Comparison of ENCODE assay signal across 8 mouse cellular contexts in the genomic region with DNA sequence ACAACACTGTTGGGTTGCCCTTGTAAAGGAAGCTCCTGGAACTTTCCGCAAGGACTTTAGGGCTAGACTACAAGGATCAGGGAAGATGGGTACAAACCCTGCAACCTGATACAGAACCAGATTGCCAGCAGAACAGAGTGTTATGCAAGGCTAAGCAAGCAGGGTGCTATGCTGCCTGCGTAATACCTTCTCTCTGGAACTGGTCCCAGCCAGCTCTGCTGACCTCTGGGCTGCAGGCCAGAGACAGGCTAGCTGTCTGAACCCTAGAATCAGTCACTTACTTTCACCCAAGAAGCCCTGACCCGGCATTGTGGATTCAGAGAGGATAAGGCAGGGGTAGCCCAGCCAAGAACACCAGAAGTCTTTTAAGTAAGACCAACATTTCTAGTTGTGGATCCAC. TPM values are rescaled to one million over a fixed set of nuclear protein-coding genes. Genes with fewer than 3 reads are reported as not detected.
A peak's percentile ranks its signal among the peaks of the same experiment; 100 is the strongest.
DNase-seq lines count a peak whose midpoint lies in the region; ATAC-seq lines count a peak whose summit lies in the region.
"Had no signal": no experiment of that assay in that cellular context is flagged by ENCODE, and none has a peak within 500 bp of the region (broad histone marks: within the 10 kb centered on the region; RNA-seq: fewer than 3 reads in every experiment).

No protein-coding gene starts in this region.

- H3K27ac ChIP-seq in brown adipose tissue, adult 24 weeks (replicated peaks; ENCODE audit: low read depth, low read length) = peak overlapping the region; percentile 12; the same call in 1 of the 2 replicates
- H3K27ac ChIP-seq in hindbrain, embryonic 16.5 days (ENCODE audit: low read depth, low read length) = no peak overlapping the region
- no peak overlapping the region for H3K27ac ChIP-seq in midbrain, embryonic 14.5 days (replicated peaks; ENCODE audit: low read depth, low read length)

- no peak overlapping the region for H3K4me2 ChIP-seq in hindbrain, embryonic 16.5 days (ENCODE audit: low read length)
- H3K4me2 ChIP-seq in midbrain, embryonic 14.5 days (ENCODE audit: low read length) = no peak overlapping the region

- H3K36me3 ChIP-seq in hindbrain, embryonic 16.5 days (ENCODE audit: control insufficient read depth, insufficient read depth, low read length) = peaks cover 45% of the 10 kb centered on the region
- H3K36me3 ChIP-seq in midbrain, embryonic 14.5 days (ENCODE audit: control insufficient read depth, insufficient read depth, low read length) = peaks cover 72% of the 10 kb centered on the region

- no peaks in the 10 kb centered on the region for H3K27me3 ChIP-seq in hindbrain, embryonic 16.5 days (replicated peaks; ENCODE audit: control insufficient read depth, insufficient read depth, low read length)
- no peaks in the 10 kb centered on the region for H3K27me3 ChIP-seq in midbrain, embryonic 14.5 days (ENCODE audit: control insufficient read depth, insufficient read depth, low read length)

- H3K9ac ChIP-seq in hindbrain, embryonic 16.5 days (ENCODE audit: low read depth, low read length) = no peak overlapping the region
- H3K9ac ChIP-seq in midbrain, embryonic 14.5 days (replicated peaks; ENCODE audit: low read length) = no peak overlapping the region

- intact Hi-C loops in heart, postnatal 36 days (cut with DNase I) = no loop called here

- no peak for ATAC-seq in hindbrain, embryonic 16.5 days
- ATAC-seq in midbrain, embryonic 14.5 days (ENCODE audit: low FRiP score, low TSS enrichment) = no peak
- ATAC-seq: activated CD4-positive, CD25-positive, alpha-beta regulatory T cell, adult 4 months had no signal

- no peaks in the 10 kb centered on the region for H3K9me3 ChIP-seq in hindbrain, embryonic 16.5 days (ENCODE audit: control insufficient read depth, low read length)
- no peaks in the 10 kb centered on the region for H3K9me3 ChIP-seq in midbrain, embryonic 14.5 days (ENCODE audit: control insufficient read depth, low read length)

- peaks cover 15% of the 10 kb centered on the region for H3K4me1 ChIP-seq in brown adipose tissue, adult 24 weeks (ENCODE audit: control insufficient read depth, insufficient read depth, insufficient read length, low read length)
- peaks cover 16% of the 10 kb centered on the region for H3K4me1 ChIP-seq in hindbrain, embryonic 16.5 days (ENCODE audit: control insufficient read depth, insufficient read depth, low read depth, low read length)
- H3K4me1 ChIP-seq in midbrain, embryonic 14.5 days (ENCODE audit: control insufficient read depth, insufficient read depth, low read length) = peaks cover 16% of the 10 kb centered on the region

- no peak overlapping the region for H3K4me3 ChIP-seq in brown adipose tissue, adult 24 weeks (ENCODE audit: insufficient read depth, low read depth, low read length)
- H3K4me3 ChIP-seq in hindbrain, embryonic 16.5 days (ENCODE audit: low read length) = no peak overlapping the region
- no peak overlapping the region for H3K4me3 ChIP-seq in midbrain, embryonic 14.5 days (replicated peaks; ENCODE audit: low read depth, low read length)

- WGBS in hindbrain, embryonic 16.5 days = 88% methylated on average over 3 of the region's 3 CpGs
- WGBS in midbrain, embryonic 14.5 days = 95% methylated on average over 3 of the region's 3 CpGs

- peak; percentile 59 to 60 for DNase-seq in adrenal gland, adult 18-20 months (ENCODE audit: low spot score in 2 of 2)
- peak; percentile 71 to 72 for DNase-seq in heart, postnatal 36 days
- DNase-seq in lung, adult 18-20 months = peak; percentile 87 to 91
- no peak for DNase-seq in urinary bladder, postnatal 10 days (ENCODE audit: low spot score)
- DNase-seq in midbrain, embryonic 14.5 days = no peak

RNA-seq across cellular contexts. Expression of a gene that starts 23.7 kb away (rescaled TPM):
- 10 to 100 TPM; 56.9 to 66.5 TPM for total RNA-seq in adrenal gland, adult 18-20 months (2021)
- 87.7 and 101 TPM in 2 replicates for polyA plus RNA-seq in brown adipose tissue, adult 24 weeks (2012; ENCODE audit: insufficient read depth, insufficient read length, missing spikeins)
- 10 to 100 TPM; 69.9 to 70.6 TPM for total RNA-seq in heart, postnatal 36 days (2021)
- polyA plus RNA-seq in hindbrain, embryonic 16.5 days (2015; fragmentation: Nextera tagmentation; extraction: Ambion mirVana) = 56.4 and 59.8 TPM in 2 replicates
- polyA plus RNA-seq in midbrain, embryonic 14.5 days (2014; fragmentation: Nextera tagmentation; extraction: Ambion mirVana) = 46.2 and 64.4 TPM in 2 replicates

RNA-seq across cellular contexts. Expression of a gene that starts 30.9 kb away (rescaled TPM):
- 1 to 10 TPM; 4.1 to 4.5 TPM for total RNA-seq in adrenal gland, adult 18-20 months (2021)
- 1.8 and 2.1 TPM in 2 replicates for polyA plus RNA-seq in brown adipose tissue, adult 24 weeks (2012; ENCODE audit: insufficient read depth, insufficient read length, missing spikeins)
- total RNA-seq in heart, postnatal 36 days (2021) = 1 to 10 TPM; 3.1 to 3.8 TPM
- 5.1 and 5.2 TPM in 2 replicates for polyA plus RNA-seq in hindbrain, embryonic 16.5 days (2015; fragmentation: Nextera tagmentation; extraction: Ambion mirVana)
- 5.3 and 5.6 TPM in 2 replicates for polyA plus RNA-seq in midbrain, embryonic 14.5 days (2014; fragmentation: Nextera tagmentation; extraction: Ambion mirVana)

RNA-seq across cellular contexts. Expression of a gene that starts 31.3 kb away (rescaled TPM):
- 1 to 10 TPM; 1.7 to 2.1 TPM for total RNA-seq in adrenal gland, adult 18-20 months (2021)
- 2.7 TPM in 1 of 2 replicates, not detected in the other for polyA plus RNA-seq in brown adipose tissue, adult 24 weeks (2012; ENCODE audit: insufficient read depth, insufficient read length, missing spikeins)
- total RNA-seq in heart, postnatal 36 days (2021) = 1 to 10 TPM; 3.1 to 7.0 TPM
- polyA plus RNA-seq in hindbrain, embryonic 16.5 days (2015; fragmentation: Nextera tagmentation; extraction: Ambion mirVana) = 0.76 and 0.93 TPM in 2 replicates
- polyA plus RNA-seq in midbrain, embryonic 14.5 days (2014; fragmentation: Nextera tagmentation; extraction: Ambion mirVana) = not detected in 2 replicates
- polyA plus RNA-seq: activated CD4-positive, CD25-positive, alpha-beta regulatory T cell, adult 4 months had no signal

RNA-seq across cellular contexts. Expression of a gene that starts 31.9 kb away (rescaled TPM):
- total RNA-seq in adrenal gland, adult 18-20 months (2021) = 10 to 100 TPM; 48.8 to 55.3 TPM
- polyA plus RNA-seq in brown adipose tissue, adult 24 weeks (2012; ENCODE audit: insufficient read depth, insufficient read length, missing spikeins) = 9.2 and 11.0 TPM in 2 replicates
- total RNA-seq in heart, postnatal 36 days (2021) = 10 to 100 TPM in 1 of 2 experiments, 1 to 10 TPM in 1; 4.8 to 12.4 TPM
- 55.0 and 60.6 TPM in 2 replicates for polyA plus RNA-seq in hindbrain, embryonic 16.5 days (2015; fragmentation: Nextera tagmentation; extraction: Ambion mirVana)
- 36.3 and 41.5 TPM in 2 replicates for polyA plus RNA-seq in midbrain, embryonic 14.5 days (2014; fragmentation: Nextera tagmentation; extraction: Ambion mirVana)

RNA-seq across cellular contexts. Expression of a gene that starts 37.6 kb away (rescaled TPM):
- 100 to 1,000 TPM; 158 to 166 TPM for total RNA-seq in adrenal gland, adult 18-20 months (2021)
- polyA plus RNA-seq in brown adipose tissue, adult 24 weeks (2012; ENCODE audit: insufficient read depth, insufficient read length, missing spikeins) = 296 and 402 TPM in 2 replicates
- total RNA-seq in heart, postnatal 36 days (2021) = 10 to 100 TPM; 43.9 to 44.3 TPM
- polyA plus RNA-seq in hindbrain, embryonic 16.5 days (2015; fragmentation: Nextera tagmentation; extraction: Ambion mirVana) = 161 and 196 TPM in 2 replicates
- 107 and 153 TPM in 2 replicates for polyA plus RNA-seq in midbrain, embryonic 14.5 days (2014; fragmentation: Nextera tagmentation; extraction: Ambion mirVana)

Comparison
In these comparisons a context has a peak if more than half of its experiments do, and no peak if none do; other contexts are left out.
1. DNase-seq: peak in adrenal gland, adult 18-20 months (2 of 2), heart, postnatal 36 days (2 of 2) and lung, adult 18-20 months (2 of 2); none in urinary bladder, postnatal 10 days (single experiment) and midbrain, embryonic 14.5 days (single experiment).